Mouse (Mus musculus) embryonic facial prominence, embryonic 14.5 days (tissue): ENCODE measurements around the gene Tmem256. TPM values are rescaled to one million over a fixed set of nuclear protein-coding genes. Genes with fewer than 3 reads are reported as not detected.

Experiments
- ATAC-seq: fragments of 200-750 bp; cut with Nextera tagmentation; 2 replicates; pipeline ENCODE4 v1.8.0; 2017; ENCODE audit warnings: low read depth, moderate number of reproducible peaks, moderate TSS enrichment
- DNase-seq: peaks from one replicate; pipeline ENCODE4 v3.0.0-alpha.2; 2015; ENCODE audit warnings: low spot score
- H3K27ac ChIP-seq: fragments of 300-500 bp; sonication (generic); replicated peaks from 2 replicates; pipeline ENCODE4 v1.5.1; 2014; ENCODE audit warnings: low read depth, mild to moderate bottlenecking, low read length, moderate library complexity
- H3K27me3 ChIP-seq: fragments of 300-500 bp; sonication (generic); replicated peaks from 2 replicates; pipeline ENCODE4 v1.6.1; 2014; ENCODE audit warnings: low read length; ENCODE audit not compliant: control insufficient read depth, insufficient read depth
- H3K36me3 ChIP-seq: fragments of 300-500 bp; sonication (generic); 2 replicates; pipeline ENCODE4 v1.6.1; 2014; ENCODE audit warnings: low read length, mixed read lengths; ENCODE audit not compliant: control insufficient read depth, insufficient read depth
- H3K4me1 ChIP-seq: fragments of 300-500 bp; sonication (generic); 2 replicates; pipeline ENCODE4 v1.6.1; 2014; ENCODE audit warnings: antibody characterized with exemption, low read length; ENCODE audit not compliant: control insufficient read depth, insufficient read depth
- H3K4me2 ChIP-seq: fragments of 300-500 bp; sonication (generic); 2 replicates; pipeline ENCODE4 v1.6.1; 2014; ENCODE audit warnings: low read depth, mild to moderate bottlenecking, low read length, moderate library complexity, mixed read lengths
- H3K4me3 ChIP-seq: fragments of 300-500 bp; sonication (generic); 2 replicates; pipeline ENCODE4 v1.5.1; 2014; ENCODE audit warnings: low read depth, mild to moderate bottlenecking, low read length
- H3K9ac ChIP-seq: fragments of 300-500 bp; sonication (generic); 2 replicates; pipeline ENCODE4 v1.6.1; 2014; ENCODE audit warnings: low read depth, mild to moderate bottlenecking, low read length, moderate library complexity, mixed read lengths
- H3K9me3 ChIP-seq: fragments of 300-500 bp; sonication (generic); 2 replicates; pipeline ENCODE4 v1.6.1; 2016; ENCODE audit warnings: low read length; ENCODE audit not compliant: control insufficient read depth
- WGBS: fragments of 180-500 bp; shearing (Covaris S2); extraction: QIAGEN DNeasy Blood & Tissue Kit; methylation state at CpG from one replicate; pipeline ENCODE4 v1.1.7; 2014; 5-methylcytosine and 5-hydroxymethylcytosine counted together
- polyA plus RNA-seq: library from polyadenylated mRNA; unstranded; fragments of >200 nt; fragmentation: Nextera tagmentation; extraction: Ambion mirVana; gene quantifications from 2 replicates; pipeline ENCODE4 v1.2.1, GENCODE M21; 2014

The Tmem256 gene
- polyA plus RNA-seq, 1 experiment from 2014 or later, result 379 TPM

DNA sequence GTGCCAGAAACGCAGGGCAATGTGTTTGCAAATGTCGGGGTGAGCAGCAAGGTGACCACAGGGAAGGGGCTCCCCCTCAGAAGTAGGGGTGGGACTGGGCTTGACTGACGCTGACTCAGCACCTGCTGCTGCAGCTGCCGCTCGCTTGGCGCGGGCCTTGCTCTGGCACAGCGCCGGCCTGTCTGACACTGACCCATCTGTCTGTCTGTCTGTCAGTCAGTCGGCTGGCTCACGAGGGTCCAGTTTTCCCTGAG, 38.2 kb upstream of the Tmem256 start:
- peak; percentile 67 for DNase-seq
- H3K4me1 ChIP-seq, result peaks cover 47% of the 10 kb centered on the region
- 0% methylated on average over 11 of the region's 11 CpGs for whole genome bisulfite sequencing
- no peaks in the 10 kb centered on the region for H3K9me3 ChIP-seq
- peak overlapping the region; percentile 58 for H3K4me3 ChIP-seq
- H3K27ac ChIP-seq, result peak overlapping the region; percentile 80
- H3K36me3 ChIP-seq, result no peaks in the 10 kb centered on the region
- ATAC-seq, result no peak
- H3K9ac ChIP-seq, result peak overlapping the region; percentile 64
- peak overlapping the region; percentile 97 for H3K4me2 ChIP-seq
- peaks cover 38% of the 10 kb centered on the region for H3K27me3 ChIP-seq

DNA sequence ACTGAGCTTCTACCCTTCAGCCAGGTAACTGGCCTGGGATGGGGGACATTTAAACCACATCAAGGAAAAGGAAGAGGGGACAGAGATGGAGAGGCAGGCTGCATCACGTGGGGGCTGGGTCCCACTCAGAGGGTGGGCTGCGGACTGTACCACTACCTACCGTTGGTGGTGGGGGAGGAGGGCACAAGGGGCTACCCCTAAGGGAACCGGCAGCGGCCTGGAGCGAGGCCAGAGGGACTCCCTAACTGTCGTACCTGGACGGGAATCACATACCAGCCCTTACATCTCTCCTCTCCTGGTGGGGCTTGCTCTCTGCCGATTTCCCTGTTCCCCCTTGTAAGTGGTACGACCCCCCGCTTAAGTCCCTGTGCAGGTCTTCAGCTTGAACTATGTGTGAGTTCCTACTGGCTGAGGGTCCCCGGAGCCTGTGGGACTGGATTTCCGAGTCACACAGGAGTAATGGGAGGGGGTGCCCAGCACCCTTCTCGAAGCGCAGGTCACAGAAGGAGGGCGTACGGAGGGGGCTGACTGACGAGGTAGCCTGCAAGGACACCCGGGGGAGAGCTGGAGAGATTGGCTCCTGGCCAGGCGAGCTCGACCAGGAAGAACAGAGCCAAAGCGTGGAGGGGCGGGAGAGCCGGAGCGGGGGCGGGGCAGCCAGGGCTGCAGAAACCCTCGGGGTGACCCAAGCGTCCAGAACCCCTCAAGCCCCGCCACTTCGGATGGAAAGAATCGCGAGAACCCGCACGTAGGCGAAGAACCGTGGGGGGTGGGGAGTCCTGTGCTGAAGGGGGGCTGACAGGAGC, 37.7 kb upstream of the Tmem256 start:
- ATAC-seq, result peak; percentile 58
- Histone ChIP-seq H3K9me3 (no peaks in the 10 kb centered on the region), H3K4me3 (peak overlapping the region; percentile 58), H3K4me1 (peaks cover 48% of the 10 kb centered on the region), H3K36me3 (no peaks in the 10 kb centered on the region), H3K27me3 (peaks cover 43% of the 10 kb centered on the region), H3K9ac (peak overlapping the region; percentile 64), H3K4me2 (peak overlapping the region; percentile 97), H3K27ac (peak overlapping the region; percentile 80)
- 0% methylated on average over 33 of the region's 36 CpGs for WGBS
- peak; percentile 88 for DNase-seq

GRCm38 (mm10) chr11:69801379-69801977, 36.8 kb upstream of the Tmem256 start, which contains the start of gene Fgf11:
Gene Fgf11, minus strand, starts transcription at chr11:69801857.
- 0% methylated on average over 15 of the region's 33 CpGs for WGBS

DNA sequence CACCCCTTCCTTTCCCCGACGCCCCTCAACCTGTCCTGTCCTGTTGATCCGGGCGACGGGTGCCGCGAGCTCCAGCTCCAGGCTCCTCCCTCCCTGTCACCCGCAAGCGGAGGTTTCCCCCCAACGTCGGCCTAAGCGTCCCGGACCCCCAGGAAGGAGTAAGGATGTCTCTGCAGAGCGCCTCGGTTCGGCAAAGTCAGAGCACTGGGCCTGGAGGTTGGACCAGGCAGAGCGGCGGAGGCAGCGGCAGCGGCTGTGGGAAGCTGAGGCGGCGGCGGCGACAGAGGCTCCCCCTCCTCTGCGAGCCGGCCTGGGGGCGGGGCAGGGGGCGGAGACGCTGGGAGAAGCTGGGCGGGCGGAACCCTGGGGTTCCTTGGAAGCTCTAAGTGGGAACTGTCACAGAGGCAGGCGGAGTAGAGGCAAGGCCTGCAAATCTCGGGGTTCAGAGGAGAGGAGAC, 35.6 kb upstream of the Tmem256 start:
- Histone ChIP-seq H3K9me3 (no peaks in the 10 kb centered on the region), H3K36me3 (no peaks in the 10 kb centered on the region), H3K4me1 (peaks cover 44% of the 10 kb centered on the region), H3K4me3 (peak overlapping the region; percentile 58), H3K4me2 (peak overlapping the region; percentile 97), H3K9ac (peak overlapping the region; percentile 64), H3K27ac (0 out of 2 replicates have a peak overlapping the region, but pooled peaks have one; percentile 34), H3K27me3 (peaks cover 41% of the 10 kb centered on the region)
- 1% methylated on average over 18 of the region's 33 CpGs for WGBS
- peak; percentile 91 for DNase-seq
- peak; percentile 45 for ATAC-seq

More at GRCm38 (mm10) chr11:69801379-69801977, 36.8 kb upstream of the Tmem256 start, which contains the start of gene Fgf11:
- Histone ChIP-seq H3K9ac (peak within 1 kb of the TSS; percentile 64), H3K27ac (peak within 1 kb of the TSS; percentile 80), H3K4me1 (peaks cover 44% of the 10 kb centered on the region), H3K4me2 (peak within 1 kb of the TSS; percentile 97), H3K4me3 (peak within 1 kb of the TSS; percentile 58), H3K9me3 (no peaks in the 10 kb centered on the region), H3K36me3 (no peaks in the 10 kb centered on the region), H3K27me3 (peaks cover 47% of the 10 kb centered on the region)
- DNase-seq, result no peak
- ATAC-seq, result no peak

DNA sequence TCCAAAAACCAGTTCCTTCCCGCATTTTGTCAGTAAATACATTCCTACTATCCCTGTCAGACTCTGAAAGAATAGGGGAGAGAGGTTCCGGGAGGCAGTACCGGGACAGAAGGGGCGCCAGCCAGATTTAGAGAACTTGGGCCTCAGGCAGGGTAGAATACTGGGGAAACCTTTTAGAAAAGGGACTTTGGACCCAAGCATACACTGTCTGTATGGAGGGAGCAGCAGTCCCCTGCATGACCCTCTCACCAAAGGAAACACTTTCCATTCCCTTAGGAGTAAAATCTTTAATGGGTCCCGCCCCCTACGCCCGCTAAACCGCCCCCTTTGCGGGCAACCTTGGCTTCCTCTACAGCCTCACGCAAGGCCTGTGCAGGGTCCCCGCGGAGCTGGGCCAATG, 35.0 kb upstream of the Tmem256 start:
- 2% methylated on average over 11 of the region's 12 CpGs for WGBS
- no peak for DNase-seq
- H3K4me1 ChIP-seq, result peaks cover 44% of the 10 kb centered on the region
- no peaks in the 10 kb centered on the region for H3K9me3 ChIP-seq
- H3K4me3 ChIP-seq, result peak overlapping the region; percentile 58
- peak overlapping the region; percentile 97 for H3K4me2 ChIP-seq
- no peak for ATAC-seq
- peaks cover 35% of the 10 kb centered on the region for H3K27me3 ChIP-seq
- no peak overlapping the region for H3K27ac ChIP-seq
- no peaks in the 10 kb centered on the region for H3K36me3 ChIP-seq
- peak overlapping the region; percentile 64 for H3K9ac ChIP-seq

- peak overlapping the region; percentile 59 for H3K9ac ChIP-seq
- peak; percentile 87 for DNase-seq
- peaks cover 44% of the 10 kb centered on the region for H3K4me1 ChIP-seq
- peak overlapping the region; percentile 97 for H3K4me2 ChIP-seq
- no peaks in the 10 kb centered on the region for H3K36me3 ChIP-seq
- H3K27ac ChIP-seq, result no peak overlapping the region
- ATAC-seq, result peak; percentile 62
- H3K4me3 ChIP-seq, result peak overlapping the region; percentile 58
- no peaks in the 10 kb centered on the region for H3K9me3 ChIP-seq
- H3K27me3 ChIP-seq, result peaks cover 35% of the 10 kb centered on the region
- WGBS, result 2% methylated on average over 38 of the region's 60 CpGs
These were observed 34.3 kb upstream of the Tmem256 start for GRCm38 (mm10) chr11:69803786-69804651.

DNA sequence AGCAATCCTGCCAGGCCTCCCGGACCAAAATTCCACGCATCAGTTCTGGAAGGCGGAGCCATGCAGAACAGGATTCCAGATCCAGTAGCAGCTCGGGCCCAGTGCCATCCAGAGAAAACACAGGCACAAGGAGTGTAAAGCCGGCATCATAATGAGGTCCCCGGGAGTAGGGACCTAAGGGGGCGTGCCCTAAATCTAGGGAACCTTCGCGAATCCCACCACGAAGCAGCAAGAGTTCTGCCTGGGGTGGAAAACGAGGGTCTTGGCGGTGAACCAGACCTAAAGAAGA, 33.7 kb upstream of the Tmem256 start:
- DNase-seq, result peak; percentile 41
- Histone ChIP-seq H3K4me3 (peak overlapping the region; percentile 58), H3K9me3 (no peaks in the 10 kb centered on the region), H3K9ac (peak overlapping the region; percentile 59; the same call in 1 of the 2 replicates), H3K27ac (no peak overlapping the region), H3K4me2 (peak overlapping the region; percentile 97), H3K4me1 (peaks cover 40% of the 10 kb centered on the region), H3K36me3 (no peaks in the 10 kb centered on the region), H3K27me3 (peaks cover 35% of the 10 kb centered on the region)
- ATAC-seq, result no peak
- WGBS, result 9% methylated on average over 12 of the region's 12 CpGs
